Mouse (Mus musculus) lung, postnatal 0 days (tissue): ENCODE measurements around the gene Fkrp. TPM values are rescaled to one million over a fixed set of nuclear protein-coding genes. Genes with fewer than 3 reads are reported as not detected.
A peak's percentile ranks its signal among the peaks of the same experiment; 100 is the strongest.

Source experiments
- ATAC-seq: fragments of 200-750 bp; cut with Nextera tagmentation; 2 replicates; pipeline ENCODE4 v1.8.0; 2017; ENCODE audit warnings: moderate library complexity
- DNase-seq: peaks from one replicate; pipeline ENCODE4 v3.0.0-alpha.2; 2016; ENCODE audit warnings: low spot score
- H3K27ac ChIP-seq: fragments of 300-500 bp; sonication (generic); 2 replicates; pipeline ENCODE4 v1.5.1; 2014; ENCODE audit warnings: antibody characterized with exemption, mild to moderate bottlenecking, low read length, mixed read lengths
- H3K27me3 ChIP-seq: fragments of 300-500 bp; sonication (generic); replicated peaks from 2 replicates; pipeline ENCODE4 v1.6.1; 2014; ENCODE audit warnings: low read length, mixed read lengths; ENCODE audit not compliant: insufficient read depth
- H3K36me3 ChIP-seq: fragments of 300-500 bp; sonication (generic); 2 replicates; pipeline ENCODE4 v1.6.1; 2014; ENCODE audit warnings: low read length, mixed read lengths; ENCODE audit not compliant: insufficient read depth
- H3K4me1 ChIP-seq: fragments of 300-500 bp; sonication (generic); 2 replicates; pipeline ENCODE4 v1.6.1; 2014; ENCODE audit warnings: antibody characterized with exemption, low read depth, low read length, mixed read lengths; ENCODE audit not compliant: insufficient read depth
- H3K4me2 ChIP-seq: fragments of 300-500 bp; sonication (generic); replicated peaks from 2 replicates; pipeline ENCODE4 v1.6.1; 2014; ENCODE audit warnings: low read depth, mild to moderate bottlenecking, low read length, moderate library complexity, mixed read lengths
- H3K4me3 ChIP-seq: fragments of 300-500 bp; sonication (generic); 2 replicates; pipeline ENCODE4 v1.5.1; 2014; ENCODE audit warnings: low read depth, low read length
- H3K9ac ChIP-seq: fragments of 300-500 bp; sonication (generic); replicated peaks from 2 replicates; pipeline ENCODE4 v1.6.1; 2014; ENCODE audit warnings: low read depth, mild to moderate bottlenecking
- H3K9me3 ChIP-seq: fragments of 300-500 bp; sonication (generic); 2 replicates; pipeline ENCODE4 v1.6.1; 2016; ENCODE audit warnings: low read length, mixed read lengths
- CTCF ChIP-seq: IDR thresholded peaks from 2 replicates; pipeline ENCODE4 v1.5.1; 2016; ENCODE audit warnings: antibody characterized with exemption, mild to moderate bottlenecking
- EP300 ChIP-seq: IDR thresholded peaks from 2 replicates; pipeline ENCODE4 v1.6.1; 2016; ENCODE audit warnings: antibody characterized with exemption, mild to moderate bottlenecking, control low read depth
- WGBS: fragments of 180-500 bp; shearing (Covaris S2); extraction: QIAGEN DNeasy Blood & Tissue Kit; methylation state at CpG from one replicate; pipeline ENCODE4 v1.1.7; 2014; 5-methylcytosine and 5-hydroxymethylcytosine counted together
- polyA plus RNA-seq: library from polyadenylated mRNA; unstranded; fragments of >200 nt; fragmentation: Nextera tagmentation; extraction: Ambion mirVana; gene quantifications from 2 replicates; pipeline ENCODE4 v1.2.1, GENCODE M21; 2015

Gene Fkrp
- 22.3 and 23.5 TPM in 2 replicates for polyA plus RNA-seq

DNA sequence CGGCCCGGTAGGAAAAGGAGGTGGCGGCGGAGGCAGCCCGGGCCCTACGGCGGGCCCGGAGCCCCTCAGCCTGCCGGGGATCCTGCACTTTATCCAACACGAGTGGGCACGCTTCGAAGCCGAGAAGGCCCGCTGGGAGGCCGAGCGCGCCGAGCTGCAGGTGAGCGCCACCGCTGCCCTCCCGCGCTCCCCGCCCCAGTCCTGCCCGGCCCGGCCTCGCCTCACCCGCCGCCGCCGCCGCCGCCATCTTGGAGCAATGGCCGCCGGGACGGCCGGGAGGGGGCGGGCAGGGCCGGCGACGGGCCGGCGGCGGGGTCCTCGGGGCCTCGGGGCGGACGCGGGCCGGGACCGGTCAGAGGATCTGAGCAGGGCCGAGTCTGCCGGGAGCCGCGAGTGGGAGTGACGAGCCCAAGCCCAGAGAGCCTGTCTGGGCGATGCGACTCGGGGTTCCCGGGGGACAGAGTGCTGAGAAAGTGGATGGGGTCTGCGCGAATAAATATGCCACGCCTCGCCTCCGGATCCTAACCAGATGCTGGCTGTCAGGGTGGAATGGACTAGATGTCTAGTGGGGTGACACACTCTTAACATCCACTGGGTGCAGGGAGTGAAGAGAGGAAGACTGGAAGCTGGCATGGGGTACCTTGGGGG, at the start of gene Fkrp:
Gene Fkrp, minus strand, starts transcription at position 258 of the 648 bp plus-strand sequence.
- Histone ChIP-seq H3K4me1 (peaks cover 20% of the 10 kb centered on the region; the same call in 1 of the 2 replicates), H3K9me3 (no peaks in the 10 kb centered on the region), H3K4me2 (peak within 1 kb of the TSS; percentile 91), H3K27me3 (no peaks in the 10 kb centered on the region), H3K27ac (peak within 1 kb of the TSS; percentile 93), H3K9ac (peak within 1 kb of the TSS; percentile 91), H3K4me3 (peak within 1 kb of the TSS; percentile 100), H3K36me3 (no peaks in the 10 kb centered on the region)
- no peak; the same call in 1 of the 2 replicates for TF ChIP-seq CTCF
- TF ChIP-seq EP300: no peak
- DNase-seq: peak; percentile 37
- 2% methylated on average over 41 of the region's 64 CpGs for WGBS
- ATAC-seq: peak; percentile 81

DNA sequence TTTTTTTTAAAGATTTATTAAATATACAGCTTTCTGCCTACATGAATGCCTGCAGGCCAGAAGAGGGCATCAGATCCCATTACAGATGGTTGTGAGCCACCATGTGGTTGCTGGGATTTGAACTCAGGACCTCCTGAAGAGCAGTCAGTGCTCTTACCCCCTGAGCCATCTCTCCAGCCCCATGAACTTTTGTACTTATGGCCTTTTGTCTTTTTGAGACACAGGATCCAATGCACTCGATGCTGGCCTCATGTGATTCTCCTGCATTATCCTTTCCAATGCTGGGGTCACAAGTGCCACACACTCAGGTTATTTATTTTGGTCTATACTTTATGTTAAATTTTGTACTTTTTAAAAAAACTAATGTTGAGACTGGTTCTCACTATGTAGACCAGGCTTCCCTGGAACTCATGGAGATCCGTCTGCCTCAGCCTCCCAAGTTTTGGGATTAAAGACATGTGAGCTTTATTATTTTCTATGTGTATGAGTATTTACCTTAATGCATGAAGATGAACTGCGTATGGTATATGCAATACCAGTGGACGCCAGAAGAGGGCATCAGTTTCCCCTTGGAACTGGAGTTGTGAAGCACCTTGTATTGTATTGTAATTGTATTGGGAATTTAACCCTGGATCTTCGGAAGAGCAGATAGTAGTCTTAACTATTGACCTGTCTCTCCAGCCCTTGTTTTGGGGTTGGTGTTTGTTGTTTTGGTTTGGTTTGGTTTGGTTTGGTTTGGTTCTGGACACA, 43.5 kb upstream of the Fkrp start:
- H3K4me3 ChIP-seq: no peak overlapping the region
- no peaks in the 10 kb centered on the region for H3K4me1 ChIP-seq
- H3K27me3 ChIP-seq: no peaks in the 10 kb centered on the region
- no peak for ATAC-seq
- WGBS: 30% methylated on average over 5 of the region's 5 CpGs
- no peak for TF ChIP-seq EP300
- TF ChIP-seq CTCF: peak; percentile 83
- peaks cover 33% of the 10 kb centered on the region for H3K36me3 ChIP-seq
- H3K9me3 ChIP-seq: no peaks in the 10 kb centered on the region
- no peak overlapping the region for H3K9ac ChIP-seq
- H3K27ac ChIP-seq: no peak overlapping the region
- no peak overlapping the region for H3K4me2 ChIP-seq
- peak; percentile 42 for DNase-seq

DNA sequence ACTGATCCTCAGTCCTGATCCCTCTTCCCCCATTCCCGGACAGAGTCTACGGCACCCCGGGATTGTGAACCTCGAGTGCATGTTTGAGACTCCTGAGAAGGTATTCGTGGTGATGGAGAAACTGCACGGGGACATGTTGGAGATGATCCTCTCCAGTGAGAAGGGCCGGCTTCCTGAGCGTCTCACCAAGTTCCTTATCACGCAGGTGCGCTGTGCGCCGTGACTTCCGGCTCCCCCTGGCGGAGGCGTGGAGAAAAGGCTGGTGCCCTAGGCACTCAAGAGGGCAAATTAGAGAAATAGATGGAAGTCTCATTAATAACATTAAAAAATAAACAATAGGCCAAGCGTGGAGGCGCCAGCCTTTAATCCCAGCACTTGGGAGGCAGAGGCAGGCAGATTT, 41.8 kb upstream of the Fkrp start:
- TF ChIP-seq CTCF (peak; percentile 76), EP300 (no peak)
- WGBS: 23% methylated on average over 17 of the region's 17 CpGs
- peaks cover 37% of the 10 kb centered on the region for H3K36me3 ChIP-seq

GRCm38 (mm10) chr7:16853302-16853831, 36.8 kb upstream of the Fkrp start:
- no peak overlapping the region for H3K27ac ChIP-seq
- H3K9me3 ChIP-seq: no peaks in the 10 kb centered on the region
- no peak for TF ChIP-seq CTCF
- TF ChIP-seq EP300: no peak
- DNase-seq (peak; percentile 28), ATAC-seq (peak; percentile 69)
- H3K27me3 ChIP-seq: no peaks in the 10 kb centered on the region
- no peak overlapping the region for H3K4me2 ChIP-seq
- H3K36me3 ChIP-seq: peaks cover 52% of the 10 kb centered on the region
- H3K4me3 ChIP-seq: no peak overlapping the region
- 64% methylated on average over 14 of the region's 14 CpGs for WGBS
- H3K4me1 ChIP-seq: no peaks in the 10 kb centered on the region
- H3K9ac ChIP-seq: no peak overlapping the region

More for the DNA sequence above, 41.8 kb upstream of the Fkrp start:
- Histone ChIP-seq H3K4me3 (no peak overlapping the region), H3K27me3 (no peaks in the 10 kb centered on the region), H3K9me3 (no peaks in the 10 kb centered on the region), H3K27ac (no peak overlapping the region), H3K4me2 (no peak overlapping the region), H3K9ac (no peak overlapping the region), H3K4me1 (no peaks in the 10 kb centered on the region)
- peak; percentile 39 for DNase-seq
- ATAC-seq: no peak

DNA sequence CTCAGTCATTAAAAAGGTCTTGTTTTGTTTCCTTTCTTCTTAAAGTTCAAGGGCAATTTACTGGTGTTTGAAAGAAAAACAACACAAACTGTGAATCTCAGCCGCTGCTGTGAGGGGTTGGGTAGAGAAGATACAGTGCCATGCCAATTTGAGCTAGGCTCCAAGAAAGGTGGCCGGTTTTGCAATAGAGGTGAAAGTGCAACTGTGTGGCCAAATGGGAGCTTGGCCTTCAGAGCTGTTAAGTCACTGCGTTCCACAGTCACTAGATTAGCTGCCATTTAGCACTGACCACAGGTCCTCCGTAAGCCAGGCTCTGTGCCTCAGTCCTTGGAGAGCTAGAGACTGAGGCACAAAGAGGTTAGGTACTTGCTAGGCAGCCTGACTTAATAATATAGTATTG, 35.1 kb upstream of the Fkrp start:
- 86% methylated on average over 4 of the region's 4 CpGs for WGBS
- Histone ChIP-seq H3K27me3 (no peaks in the 10 kb centered on the region), H3K9me3 (no peaks in the 10 kb centered on the region), H3K36me3 (peaks cover 44% of the 10 kb centered on the region), H3K4me3 (no peak overlapping the region), H3K9ac (no peak overlapping the region), H3K4me1 (no peaks in the 10 kb centered on the region), H3K27ac (no peak overlapping the region), H3K4me2 (no peak overlapping the region)
- no peak for ATAC-seq
- DNase-seq: no peak
- TF ChIP-seq CTCF (no peak), EP300 (no peak)

GRCm38 (mm10) chr7:16848579-16848978, 32.0 kb upstream of the Fkrp start:
- Histone ChIP-seq H3K9ac (no peak overlapping the region), H3K9me3 (no peaks in the 10 kb centered on the region), H3K27ac (no peak overlapping the region), H3K4me1 (peaks cover 12% of the 10 kb centered on the region; the same call in 1 of the 2 replicates), H3K36me3 (peaks cover 20% of the 10 kb centered on the region), H3K27me3 (no peaks in the 10 kb centered on the region), H3K4me2 (no peak overlapping the region), H3K4me3 (no peak overlapping the region)
- TF ChIP-seq EP300 (no peak), CTCF (peak; percentile 71)
- DNase-seq: no peak
- ATAC-seq: no peak
- 31% methylated on average over 17 of the region's 17 CpGs for WGBS
